Mouse (Mus musculus) liver, embryonic 14.5 days (tissue): Measurements from ENCODE around the gene Morc2a. TPM values are rescaled to one million over a fixed set of nuclear protein-coding genes. Genes with fewer than 3 reads are reported as not detected.

Experiments used
- ATAC-seq: fragments of 200-750 bp; cut with Nextera tagmentation; 2 replicates; pipeline ENCODE4 v1.8.0; 2017; ENCODE audit warnings: moderate number of reproducible peaks, mild to moderate bottlenecking, moderate library complexity; ENCODE audit not compliant: insufficient read depth
- DNase-seq, 3 experiments: peaks; one replicate each; pipeline ENCODE4 v3.0.0-alpha.2; 2012 to 2013; ENCODE audit warnings: low read depth in 3 of 3, low spot score in 3 of 3
- H3K27ac ChIP-seq: fragments of 300-500 bp; sonication (generic); 2 replicates; pipeline ENCODE4 v1.5.1; 2014; ENCODE audit warnings: moderate library complexity, mild to moderate bottlenecking, control low read depth, inconsistent platforms
- H3K27me3 ChIP-seq: fragments of 300-500 bp; sonication (generic); 2 replicates; pipeline ENCODE4 v1.6.1; 2014; ENCODE audit warnings: mild to moderate bottlenecking, low read length, moderate library complexity; ENCODE audit not compliant: control insufficient read depth, insufficient read depth
- H3K36me3 ChIP-seq: fragments of 300-500 bp; sonication (generic); replicated peaks from 2 replicates; pipeline ENCODE4 v1.6.1; 2014; ENCODE audit warnings: low read depth; ENCODE audit not compliant: control insufficient read depth, insufficient read depth
- H3K4me1 ChIP-seq, 2 experiments: fragments of 200-500 bp in 1 of 2; fragments of 300-500 bp in 1 of 2; sonication (generic) in 1 of 2; replicated peaks; 2 replicates each; pipeline ENCODE4 v1.6.1; 2012 to 2014; ENCODE audit warnings: antibody characterized with exemption in 1 of 2, inconsistent platforms in 1 of 2, low read length in 1 of 2; ENCODE audit not compliant: control insufficient read depth in 2 of 2, insufficient read depth in 2 of 2
- H3K4me2 ChIP-seq: fragments of 300-500 bp; sonication (generic); 2 replicates; pipeline ENCODE4 v1.6.1; 2014; ENCODE audit warnings: low read depth, mild to moderate bottlenecking, control low read depth, moderate library complexity
- H3K4me3 ChIP-seq, 2 experiments: fragments of 200-500 bp in 1 of 2; fragments of 300-500 bp in 1 of 2; sonication (generic) in 1 of 2; 2 replicates each; pipeline ENCODE4 v1.5.1; 2012 to 2014; ENCODE audit warnings: low read depth in 2 of 2, low read length in 2 of 2, mild to moderate bottlenecking in 2 of 2, control low read depth in 1 of 2, inconsistent platforms in 1 of 2, moderate library complexity in 1 of 2; ENCODE audit not compliant: insufficient read depth in 1 of 2
- H3K9ac ChIP-seq: fragments of 300-500 bp; sonication (generic); replicated peaks from 2 replicates; pipeline ENCODE4 v1.6.1; 2014; ENCODE audit warnings: mild to moderate bottlenecking, control low read depth, moderate library complexity
- H3K9me3 ChIP-seq: fragments of 300-500 bp; sonication (generic); 2 replicates; pipeline ENCODE4 v1.6.1; 2016; ENCODE audit warnings: low read length, mixed read lengths; ENCODE audit not compliant: control insufficient read depth
- CTCF ChIP-seq: IDR thresholded peaks from 2 replicates; pipeline ENCODE4 v1.5.1; 2016; ENCODE audit warnings: antibody characterized with exemption, low read depth, control low read depth
- EP300 ChIP-seq: IDR thresholded peaks from 2 replicates; pipeline ENCODE4 v1.6.1; 2016; ENCODE audit warnings: antibody characterized with exemption, low read depth
- WGBS: fragments of 180-500 bp; shearing (Covaris S2); extraction: QIAGEN DNeasy Blood & Tissue Kit; methylation state at CpG from one replicate; pipeline ENCODE4 v1.1.7; 2014; ENCODE audit not compliant: insufficient replicate concordance; 5-methylcytosine and 5-hydroxymethylcytosine counted together
- polyA plus RNA-seq, 2 experiments: library from polyadenylated mRNA; depleted of rRNA in 1 of 2; stranded (reverse) in 1 of 2; unstranded in 1 of 2; fragments of >200 nt; fragmentation: Nextera tagmentation in 1 of 2; extraction: Ambion mirVana in 1 of 2; gene quantifications; 2 replicates each; pipeline versions ENCODE4 v1.2.1 to v1.2.3; 2012 to 2014

Morc2a gene
- polyA plus RNA-seq, 2 experiments, result 3.2 to 5.6 TPM

DNA sequence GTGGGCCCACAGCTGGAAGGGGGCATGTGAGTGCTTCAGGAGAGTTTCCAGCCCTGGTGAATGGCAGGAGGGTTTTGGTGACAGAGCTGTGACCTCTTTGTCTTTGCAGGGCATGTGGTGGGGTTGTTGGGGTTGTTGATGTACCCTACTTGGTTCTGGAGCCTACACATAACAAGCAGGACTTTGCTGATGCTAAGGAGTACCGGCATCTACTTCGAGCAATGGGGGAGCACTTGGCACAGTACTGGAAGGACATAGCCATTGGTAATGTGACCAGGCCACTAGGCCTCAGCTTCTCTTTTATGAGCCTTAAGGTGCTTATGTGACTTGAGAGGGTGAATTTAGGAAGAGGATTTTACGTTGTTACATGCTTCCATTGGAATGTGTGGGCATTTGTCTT is 30.8 kb downstream of the Morc2a start:
- H3K9me3 ChIP-seq, result no peaks in the 10 kb centered on the region
- TF ChIP-seq EP300 (no peak), CTCF (no peak)
- no peak overlapping the region for H3K4me3 ChIP-seq
- no peak overlapping the region for H3K9ac ChIP-seq
- peaks cover 51% of the 10 kb centered on the region for H3K36me3 ChIP-seq
- no peak overlapping the region for H3K27ac ChIP-seq
- 82% methylated on average over 3 of the region's 3 CpGs for WGBS
- ATAC-seq (no peak), DNase-seq (no peak)
- H3K4me1 ChIP-seq, result no peaks in the 10 kb centered on the region
- no peak overlapping the region for H3K4me2 ChIP-seq
- H3K27me3 ChIP-seq, result no peaks in the 10 kb centered on the region

DNA sequence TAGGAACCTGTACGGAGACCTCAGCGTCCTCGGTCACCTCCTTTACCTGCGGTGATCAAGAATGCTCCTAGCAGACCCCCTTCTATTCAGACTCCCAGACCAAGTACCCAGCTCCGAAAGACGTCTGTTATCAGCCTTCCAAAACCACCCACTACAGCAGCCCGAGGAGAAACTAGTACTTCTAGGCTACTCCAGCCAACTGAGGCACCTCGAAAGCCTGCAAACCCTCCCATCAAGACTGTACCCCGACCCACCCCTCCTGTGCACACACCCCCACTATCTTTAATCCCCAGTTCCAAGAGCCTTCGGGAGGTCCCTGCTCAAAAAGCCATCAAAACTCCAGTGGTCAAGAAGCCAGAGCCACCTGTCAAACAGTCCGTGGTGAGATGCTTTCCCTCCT is 34.7 kb downstream of the Morc2a start:
- WGBS, result 76% methylated on average over 11 of the region's 11 CpGs
- Histone ChIP-seq H3K9me3 (no peaks in the 10 kb centered on the region), H3K4me3 (no peak overlapping the region), H3K27ac (no peak overlapping the region), H3K27me3 (no peaks in the 10 kb centered on the region), H3K36me3 (peaks cover 52% of the 10 kb centered on the region), H3K4me2 (no peak overlapping the region), H3K4me1 (no peaks in the 10 kb centered on the region), H3K9ac (no peak overlapping the region)
- DNase-seq (no peak), ATAC-seq (no peak)
- TF ChIP-seq CTCF (no peak), EP300 (no peak)

DNA sequence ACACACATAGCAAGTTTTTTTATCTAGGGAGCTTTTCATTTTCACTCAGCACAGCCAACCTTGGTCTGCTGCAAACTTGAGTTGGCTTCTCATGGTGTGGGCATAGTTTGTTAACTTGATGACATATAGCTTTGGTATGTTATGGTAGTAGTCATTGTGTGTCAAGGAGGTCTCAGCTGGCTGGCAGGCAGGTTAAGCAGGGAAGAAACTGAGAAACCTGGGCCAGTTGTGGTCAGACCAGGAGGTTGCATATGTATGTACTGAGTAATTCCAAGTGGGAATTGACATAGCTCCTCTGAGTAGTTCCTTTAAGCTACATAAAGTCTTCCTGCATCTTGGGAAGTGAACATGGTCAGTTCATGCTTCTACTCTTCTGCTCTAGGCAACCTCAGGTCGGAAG is 35.2 kb downstream of the Morc2a start:
- DNase-seq (no peak), ATAC-seq (no peak)
- TF ChIP-seq CTCF, result no peak
- TF ChIP-seq EP300, result no peak
- Histone ChIP-seq H3K36me3 (peaks cover 53% of the 10 kb centered on the region), H3K27ac (no peak overlapping the region), H3K4me1 (no peaks in the 10 kb centered on the region), H3K4me3 (no peak overlapping the region), H3K27me3 (no peaks in the 10 kb centered on the region), H3K9ac (no peak overlapping the region), H3K9me3 (no peaks in the 10 kb centered on the region), H3K4me2 (no peak overlapping the region)
- 81% methylated on average over 1 of the region's 1 CpGs for WGBS

DNA sequence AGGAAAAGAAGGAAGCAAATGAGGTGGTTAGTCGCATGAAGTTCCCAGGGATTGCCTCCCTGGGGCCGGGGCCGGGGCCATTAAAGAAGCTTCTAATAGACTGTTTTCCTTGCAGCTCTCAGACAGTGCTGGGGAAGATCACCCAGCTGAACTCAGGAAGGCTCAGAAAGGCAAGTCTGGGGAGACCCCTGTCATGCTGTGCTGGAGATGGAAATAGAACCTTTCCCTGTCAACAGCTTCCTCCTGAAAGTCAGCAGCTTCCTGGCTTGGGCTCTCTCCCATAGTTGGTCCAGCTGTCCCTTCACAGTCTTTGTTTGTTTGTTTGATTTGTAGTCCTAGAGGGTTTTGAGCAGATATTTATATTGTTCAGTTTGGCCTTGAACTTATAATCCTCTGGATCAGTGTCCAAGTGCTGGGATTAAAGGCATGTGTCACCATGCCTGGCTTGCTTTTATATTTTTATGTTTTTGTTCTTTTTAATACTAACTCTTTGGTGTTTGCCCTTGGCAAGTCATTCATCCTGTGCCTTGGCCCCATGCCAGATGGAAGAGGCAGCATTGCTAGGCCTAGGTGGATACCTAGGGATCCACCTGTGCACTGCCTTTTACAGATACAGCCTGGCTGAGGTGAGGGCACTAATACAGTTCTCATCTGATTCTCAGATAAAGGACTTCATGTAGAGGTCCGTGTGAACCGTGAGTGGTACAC is 35.9 kb downstream of the Morc2a start:
- no peaks in the 10 kb centered on the region for H3K4me1 ChIP-seq
- H3K9me3 ChIP-seq, result no peaks in the 10 kb centered on the region
- TF ChIP-seq EP300 (no peak), CTCF (no peak)
- no peak for DNase-seq
- H3K27ac ChIP-seq, result no peak overlapping the region
- no peak for ATAC-seq
- H3K27me3 ChIP-seq, result no peaks in the 10 kb centered on the region
- 71% methylated on average over 5 of the region's 5 CpGs for WGBS
- no peak overlapping the region for H3K4me2 ChIP-seq
- H3K36me3 ChIP-seq, result peaks cover 55% of the 10 kb centered on the region
- no peak overlapping the region for H3K9ac ChIP-seq
- H3K4me3 ChIP-seq, result no peak overlapping the region

DNA sequence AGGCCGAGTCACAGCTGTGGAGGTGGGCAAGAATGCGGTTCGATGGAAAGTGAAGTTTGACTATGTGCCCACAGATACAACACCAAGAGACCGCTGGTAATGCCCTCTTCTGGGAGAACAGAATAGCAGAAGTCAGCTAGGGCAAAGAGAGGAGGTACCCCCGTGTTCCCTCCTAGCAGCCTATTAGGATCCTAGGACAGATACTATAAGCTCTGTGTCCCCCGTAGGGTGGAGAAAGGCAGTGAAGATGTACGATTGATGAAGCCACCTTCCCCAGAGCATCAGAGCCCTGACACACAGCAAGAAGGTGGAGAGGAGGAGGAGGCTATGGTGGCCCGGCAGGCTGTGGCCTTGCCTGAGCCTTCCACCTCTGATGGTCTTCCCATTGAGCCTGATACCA is 36.4 kb downstream of the Morc2a start:
- TF ChIP-seq CTCF (no peak), EP300 (no peak)
- H3K4me3 ChIP-seq, result no peak overlapping the region
- H3K4me2 ChIP-seq, result no peak overlapping the region
- no peaks in the 10 kb centered on the region for H3K4me1 ChIP-seq
- no peak for ATAC-seq
- no peak for DNase-seq
- H3K27ac ChIP-seq, result no peak overlapping the region
- peaks cover 51% of the 10 kb centered on the region for H3K36me3 ChIP-seq
- no peaks in the 10 kb centered on the region for H3K27me3 ChIP-seq
- H3K9me3 ChIP-seq, result no peaks in the 10 kb centered on the region
- WGBS, result 77% methylated on average over 8 of the region's 8 CpGs
- no peak overlapping the region for H3K9ac ChIP-seq
